17 mouse cellular contexts compared by ENCODE assay signal in genomic region chr11:111078107-111078506, GRCm38 (mm10). TPM values are rescaled to one million over a fixed set of nuclear protein-coding genes. Genes with fewer than 3 reads are reported as not detected.
"Had no signal": no experiment of that assay in that cellular context is flagged by ENCODE, and none has a peak within 500 bp of the region (broad histone marks: within the 10 kb centered on the region; RNA-seq: fewer than 3 reads in every experiment).

No protein-coding gene starts in this region.

- H3K4me2 ChIP-seq: lung, embryonic 14.5 days; midbrain, embryonic 13.5 days; midbrain, embryonic 15.5 days; neural tube, embryonic 13.5 days; neural tube, embryonic 15.5 days; stomach, embryonic 15.5 days had no signal

- H3K9ac ChIP-seq: liver, embryonic 14.5 days; lung, embryonic 14.5 days; midbrain, embryonic 13.5 days; midbrain, embryonic 15.5 days; neural tube, embryonic 13.5 days; neural tube, embryonic 15.5 days; stomach, embryonic 15.5 days had no signal

- H3K27me3 ChIP-seq: midbrain, embryonic 13.5 days; midbrain, embryonic 15.5 days; neural tube, embryonic 13.5 days; neural tube, embryonic 15.5 days; stomach, embryonic 15.5 days had no signal

- H3K4me1 ChIP-seq: midbrain, embryonic 13.5 days; midbrain, embryonic 15.5 days; neural tube, embryonic 13.5 days; neural tube, embryonic 15.5 days; stomach, embryonic 15.5 days had no signal

- H3K27ac ChIP-seq: liver, embryonic 14.5 days; midbrain, embryonic 10.5 days; midbrain, embryonic 13.5 days; midbrain, embryonic 15.5 days; neural tube, embryonic 13.5 days; neural tube, embryonic 15.5 days; stomach, embryonic 15.5 days; stomach, postnatal 0 days had no signal

- H3K4me3 ChIP-seq: midbrain, embryonic 10.5 days; midbrain, embryonic 13.5 days; midbrain, embryonic 15.5 days; myocyte; neural tube, embryonic 13.5 days; neural tube, embryonic 15.5 days; stomach, embryonic 15.5 days had no signal

- DNase-seq: lung, adult 18-20 months; lung, embryonic 14.5 days; lung, postnatal 10 days; lung, postnatal 4 days; right cerebral cortex, postnatal 14 days; thymus, postnatal 14 days; thymus, postnatal 4 days had no signal

- ATAC-seq: midbrain, embryonic 13.5 days; midbrain, embryonic 15.5 days had no signal

- H3K36me3 ChIP-seq: midbrain, embryonic 10.5 days; midbrain, embryonic 13.5 days; midbrain, embryonic 15.5 days; neural tube, embryonic 13.5 days; neural tube, embryonic 15.5 days; stomach, embryonic 15.5 days had no signal

- H3K9me3 ChIP-seq: midbrain, embryonic 10.5 days; midbrain, embryonic 13.5 days; midbrain, embryonic 15.5 days; neural tube, embryonic 13.5 days; neural tube, embryonic 15.5 days; stomach, embryonic 15.5 days had no signal

RNA-seq across cellular contexts. Expression of gene Kcnj2, which starts 12.1 kb away (rescaled TPM):
- total RNA-seq: megakaryocyte-erythroid progenitor cell, adult 5-6 weeks had no signal
